Mouse (Mus musculus) liver, embryonic 14.5 days (tissue): ENCODE data around the gene Chmp3.

Experiments used
- CTCF ChIP-seq: IDR thresholded peaks from 2 replicates; pipeline ENCODE4 v1.5.1; 2016; ENCODE audit warnings: antibody characterized with exemption, low read depth, control low read depth
- EP300 ChIP-seq: IDR thresholded peaks from 2 replicates; pipeline ENCODE4 v1.6.1; 2016; ENCODE audit warnings: antibody characterized with exemption, low read depth

DNA sequence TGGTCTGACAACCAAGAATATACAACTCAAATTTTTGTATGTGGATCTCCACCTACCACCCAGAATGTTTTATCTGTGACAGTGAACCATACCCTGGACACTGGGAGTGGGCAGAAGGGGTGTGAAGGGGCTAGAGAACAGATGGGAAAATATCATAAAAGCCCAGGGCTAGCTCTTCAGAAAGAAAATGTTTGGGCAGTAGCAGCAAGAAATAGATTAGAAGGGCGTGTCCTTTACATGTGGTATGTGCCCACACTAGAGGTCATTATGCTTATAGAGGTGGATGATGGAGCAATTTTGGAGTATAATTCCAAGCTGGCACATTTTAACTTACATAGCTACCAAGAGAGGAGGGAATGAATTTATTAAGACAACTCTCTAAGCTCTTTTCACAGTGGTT lies 31.8 kb downstream of the Chmp3 start:
- TF ChIP-seq CTCF (no peak), EP300 (peak; percentile 30; the same call in 1 of the 2 replicates)
